Mouse (Mus musculus): ENCODE results near the gene Ptprd.

DNA sequence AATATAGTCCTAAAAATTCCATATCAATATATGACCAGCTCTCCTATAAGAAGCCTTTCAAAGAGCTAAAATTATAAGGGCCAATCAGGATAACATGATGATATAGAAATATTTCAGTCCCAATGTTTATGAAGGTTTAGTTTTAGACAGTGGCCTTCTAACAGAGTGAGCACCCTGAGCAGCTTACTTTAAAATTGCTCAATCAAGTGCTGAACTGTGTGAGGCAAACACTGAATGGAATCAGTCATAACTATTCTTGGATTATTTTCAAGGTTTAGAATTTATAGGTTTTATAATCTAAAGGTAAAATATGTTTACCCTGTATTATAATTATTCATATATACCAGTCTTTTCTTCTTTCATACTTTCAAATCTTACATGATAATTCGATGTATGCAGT lies 134.7 kb downstream of the Ptprd start:
- TF ChIP-seq CTCF (IDR thresholded peaks at IDR 0.05; ENCODE audit: control insufficient read depth, insufficient read depth, low read length) = no peak
- no peak for TF ChIP-seq POLR2A (IDR thresholded peaks at IDR 0.05; ENCODE audit: borderline replicate concordance, control insufficient read depth, low read depth, low read length)
